Mouse (Mus musculus) heart, adult 2 months (tissue): ENCODE measurements at regions not wholly inside any gene's neighbourhood (a gene's known extent, or its start where the extent isn't known, plus 50 kb on each side); places are given as distances from the start of the nearest gene placed in this dataset.

ENCODE experiments used
- DNase-seq, 2 experiments: peaks; one replicate each; pipeline ENCODE4 v3.0.0; 2021
- H3K27ac ChIP-seq: fragments of 200-600 bp; 2 replicates; pipeline ENCODE4 v1.8.1; 2022
- H3K27me3 ChIP-seq: fragments of 200-500 bp; 2 replicates; pipeline ENCODE4 v1.6.1; 2012; ENCODE audit warnings: mild to moderate bottlenecking, low read length, inconsistent platforms, mixed read lengths; ENCODE audit not compliant: control insufficient read depth, insufficient read depth
- H3K36me3 ChIP-seq: fragments of 200-500 bp; 2 replicates; pipeline ENCODE4 v1.6.1; 2012; ENCODE audit warnings: low read length, inconsistent platforms; ENCODE audit not compliant: control insufficient read depth, insufficient read depth
- H3K4me1 ChIP-seq: fragments of 200-500 bp; 2 replicates; pipeline ENCODE4 v1.6.1; 2011; ENCODE audit warnings: low read length; ENCODE audit not compliant: control insufficient read depth, insufficient read depth
- H3K4me3 ChIP-seq: fragments of 200-600 bp; 2 replicates; pipeline ENCODE4 v1.8.1; 2022
- H3K79me2 ChIP-seq: fragments of 200-500 bp; replicated peaks from 2 replicates; pipeline ENCODE4 v1.6.1; 2012; ENCODE audit warnings: mild to moderate bottlenecking, inconsistent platforms, low read length, moderate library complexity, mixed read lengths; ENCODE audit not compliant: control insufficient read depth, insufficient read depth
- H3K9ac ChIP-seq: fragments of 200-500 bp; 2 replicates; pipeline ENCODE4 v1.6.1; 2012; ENCODE audit warnings: low read depth, mild to moderate bottlenecking, control low read depth, inconsistent platforms, low read length, mixed read lengths
- CTCF ChIP-seq: fragments of 200-600 bp; IDR thresholded peaks from 2 replicates; pipeline ENCODE4 v1.8.1; 2022; ENCODE audit warnings: antibody characterized with exemption, mild to moderate bottlenecking, moderate library complexity
- EP300 ChIP-seq: fragments of 200-500 bp; IDR thresholded peaks from 2 replicates; pipeline ENCODE4 v1.6.1; 2011; ENCODE audit warnings: low read depth, low read length, control low read depth; ENCODE audit not compliant: insufficient read depth
- POLR2A ChIP-seq: fragments of 200-500 bp; IDR thresholded peaks from 2 replicates; pipeline ENCODE4 v1.6.1; 2011; ENCODE audit warnings: mild to moderate bottlenecking, low read depth, low read length, control low read depth; ENCODE audit not compliant: insufficient read depth
- WGBS: fragments of 180-500 bp; shearing (Covaris S2); methylation state at CpG from one replicate; pipeline ENCODE4 v1.1.7; 2018; 5-methylcytosine and 5-hydroxymethylcytosine counted together
- intact Hi-C: fragments of 180-260 bp; cut with DNase I; formaldehyde crosslinking; loops from one replicate; pipeline ENCODE4 v1.15.1; 2025

GRCm38 (mm10) chr9:41319066-41319465 lies 157.6 kb upstream of the Ubash3b start:
- H3K4me1 ChIP-seq, result no peaks in the 10 kb centered on the region

GRCm38 (mm10) chr9:41306229-41306628 lies 144.7 kb upstream of the Ubash3b start:
- DNase-seq, result no peak
- H3K9ac ChIP-seq, result no peak overlapping the region
- H3K4me3 ChIP-seq, result no peak overlapping the region

More at GRCm38 (mm10) chr9:41319066-41319465, 157.6 kb upstream of the Ubash3b start:
- DNase-seq, result no peak
- H3K79me2 ChIP-seq, result no peaks in the 10 kb centered on the region
- no peak overlapping the region for H3K27ac ChIP-seq
- H3K36me3 ChIP-seq, result no peaks in the 10 kb centered on the region
- no peaks in the 10 kb centered on the region for H3K27me3 ChIP-seq
- WGBS, result 79% methylated on average over 2 of the region's 2 CpGs
- intact Hi-C loops, result no loop called here
- no peak overlapping the region for H3K4me3 ChIP-seq
- no peak overlapping the region for H3K9ac ChIP-seq
- TF ChIP-seq EP300 (no peak), POLR2A (no peak), CTCF (no peak)

GRCm38 (mm10) chr9:41303494-41303828 lies 142.0 kb upstream of the Ubash3b start:
- Histone ChIP-seq H3K79me2 (no peaks in the 10 kb centered on the region), H3K27me3 (no peaks in the 10 kb centered on the region), H3K27ac (no peak overlapping the region), H3K4me3 (no peak overlapping the region), H3K4me1 (no peaks in the 10 kb centered on the region), H3K36me3 (no peaks in the 10 kb centered on the region), H3K9ac (no peak overlapping the region)
- no peak for TF ChIP-seq POLR2A
- TF ChIP-seq EP300, result no peak
- TF ChIP-seq CTCF, result no peak
- intact Hi-C loops, result no loop called here
- no peak for DNase-seq
- WGBS, result 73% methylated on average over 3 of the region's 3 CpGs

More at GRCm38 (mm10) chr9:41306229-41306628, 144.7 kb upstream of the Ubash3b start:
- no peaks in the 10 kb centered on the region for H3K36me3 ChIP-seq
- intact Hi-C loops, result no loop called here
- no peak overlapping the region for H3K27ac ChIP-seq
- no peaks in the 10 kb centered on the region for H3K4me1 ChIP-seq
- no peaks in the 10 kb centered on the region for H3K27me3 ChIP-seq
- H3K79me2 ChIP-seq, result no peaks in the 10 kb centered on the region
- TF ChIP-seq POLR2A (no peak), EP300 (no peak), CTCF (no peak)

- intact Hi-C loops, result no loop called here
- Histone ChIP-seq H3K4me3 (no peak overlapping the region), H3K9ac (no peak overlapping the region), H3K36me3 (no peaks in the 10 kb centered on the region), H3K79me2 (no peaks in the 10 kb centered on the region), H3K27ac (no peak overlapping the region), H3K27me3 (no peaks in the 10 kb centered on the region), H3K4me1 (no peaks in the 10 kb centered on the region)
- TF ChIP-seq POLR2A, result no peak
- no peak for TF ChIP-seq CTCF
- TF ChIP-seq EP300, result no peak
- WGBS, result 70% methylated on average over 8 of the region's 8 CpGs
- DNase-seq, result no peak
Observed at GRCm38 (mm10) chr9:41302809-41303493, 141.5 kb upstream of the Ubash3b start.

- Histone ChIP-seq H3K36me3 (no peaks in the 10 kb centered on the region), H3K4me1 (no peaks in the 10 kb centered on the region), H3K4me3 (no peak overlapping the region), H3K27me3 (no peaks in the 10 kb centered on the region), H3K9ac (no peak overlapping the region), H3K79me2 (no peaks in the 10 kb centered on the region), H3K27ac (no peak overlapping the region)
- 90% methylated on average over 4 of the region's 4 CpGs for WGBS
- DNase-seq, result no peak
- TF ChIP-seq POLR2A, result no peak
- TF ChIP-seq EP300, result no peak
- TF ChIP-seq CTCF, result no peak
- intact Hi-C loops, result no loop called here
Observed at GRCm38 (mm10) chr9:41286145-41286468, 124.6 kb upstream of the Ubash3b start.

- intact Hi-C loops, result no loop called here
- DNase-seq, result peak; percentile 11 to 34
- H3K27me3 ChIP-seq, result no peaks in the 10 kb centered on the region
- no peaks in the 10 kb centered on the region for H3K79me2 ChIP-seq
- H3K9ac ChIP-seq, result no peak overlapping the region
- no peaks in the 10 kb centered on the region for H3K4me1 ChIP-seq
- WGBS, result 49% methylated on average over 8 of the region's 8 CpGs
- no peak overlapping the region for H3K4me3 ChIP-seq
- no peak overlapping the region for H3K27ac ChIP-seq
- H3K36me3 ChIP-seq, result no peaks in the 10 kb centered on the region
- TF ChIP-seq EP300 (no peak), POLR2A (no peak), CTCF (no peak)
Observed at GRCm38 (mm10) chr9:41285266-41286144, 124.0 kb upstream of the Ubash3b start.
